Mouse (Mus musculus) CH12.LX (cell line): Measurements from ENCODE around the gene Casp9. TPM values are rescaled to one million over a fixed set of nuclear protein-coding genes. Genes with fewer than 3 reads are reported as not detected.

Experiments
- DNase-seq: peaks from one replicate; pipeline ENCODE4 v3.0.0-alpha.2; 2013; ENCODE audit errors: extremely low read depth
- H3K27ac ChIP-seq: 2 replicates; pipeline ENCODE4 v1.5.1; 2012; ENCODE audit warnings: low read depth, mild to moderate bottlenecking, control low read depth, moderate library complexity; ENCODE audit not compliant: insufficient read depth
- H3K27me3 ChIP-seq: replicated peaks from 2 replicates; pipeline ENCODE3; 2012; ENCODE audit warnings: inconsistent platforms
- H3K36me3 ChIP-seq, 2 experiments: replicated peaks in 1 of 2; 2 replicates each; pipeline versions ENCODE3 to v1.6.1; 2012; ENCODE audit warnings: inconsistent platforms in 1 of 2, low read length in 1 of 2, mild to moderate bottlenecking in 1 of 2, mixed read lengths in 1 of 2, moderate library complexity in 1 of 2; ENCODE audit not compliant: control insufficient read depth in 1 of 2, insufficient read depth in 1 of 2
- H3K4me1 ChIP-seq, 2 experiments: 2 replicates each; pipeline ENCODE4 v1.6.1; 2012; ENCODE audit warnings: inconsistent platforms in 1 of 2, moderate library complexity in 1 of 2; ENCODE audit not compliant: insufficient read depth in 2 of 2, control insufficient read depth in 1 of 2
- H3K4me2 ChIP-seq: 2 replicates; pipeline ENCODE4 v1.6.1; 2012; ENCODE audit warnings: low read depth, mild to moderate bottlenecking, control low read depth; ENCODE audit not compliant: poor library complexity, insufficient read depth, severe bottlenecking
- H3K4me3 ChIP-seq, 3 experiments: fragments of 150-350 bp in 1 of 3; sonication (generic) in 1 of 3; replicated peaks in 1 of 3; 2 replicates each; pipeline versions ENCODE3 to v1.5.1; 2011 to 2012; ENCODE audit warnings: low read depth in 2 of 3, low read length in 2 of 3, mild to moderate bottlenecking in 2 of 3, moderate library complexity in 2 of 3, control low read depth in 1 of 3, improper control_type of control experiment in 1 of 3, inconsistent platforms in 1 of 3, mixed read lengths in 1 of 3; ENCODE audit not compliant: poor library complexity in 1 of 3
- H3K79me2 ChIP-seq: replicated peaks from 2 replicates; pipeline ENCODE4 v1.6.1; 2012; ENCODE audit warnings: mild to moderate bottlenecking, moderate library complexity; ENCODE audit not compliant: control insufficient read depth, poor library complexity, insufficient read depth, severe bottlenecking; ENCODE audit errors: extremely low read depth
- H3K9ac ChIP-seq: 2 replicates; pipeline ENCODE4 v1.6.1; 2012; ENCODE audit warnings: low read depth, mild to moderate bottlenecking, control low read depth, moderate library complexity; ENCODE audit not compliant: insufficient read depth
- H3K9me3 ChIP-seq: replicated peaks from 2 replicates; pipeline ENCODE3; 2012; ENCODE audit warnings: low read length, inconsistent platforms, mixed read lengths
- CTCF ChIP-seq, 2 experiments: IDR thresholded peaks in 1 of 2; conservative IDR thresholded peaks in 1 of 2; 2 replicates each; pipeline ENCODE4 v1.5.1; 2011 to 2012; ENCODE audit warnings: low read depth in 2 of 2, low read length in 2 of 2, improper control_type of control experiment in 1 of 2, inconsistent platforms in 1 of 2, mild to moderate bottlenecking in 1 of 2, moderate library complexity in 1 of 2
- EP300 ChIP-seq: IDR thresholded peaks from 2 replicates; pipeline ENCODE4 v1.6.1; 2011; ENCODE audit warnings: low read length, improper control_type of control experiment
- ETS1 ChIP-seq: conservative IDR thresholded peaks from 2 replicates; pipeline ENCODE4 v1.6.1; 2012; ENCODE audit warnings: low read depth, mild to moderate bottlenecking, inconsistent platforms, low read length, improper control_type of control experiment, moderate library complexity
- IRF4 ChIP-seq: IDR thresholded peaks from 2 replicates; pipeline ENCODE4 v1.6.1; 2014; ENCODE audit warnings: low read depth, mild to moderate bottlenecking, inconsistent platforms, low read length, improper control_type of control experiment
- JUN ChIP-seq: IDR thresholded peaks from 2 replicates; pipeline ENCODE4 v1.6.1; 2011; ENCODE audit warnings: low read depth, mild to moderate bottlenecking, low read length, improper control_type of control experiment, moderate library complexity; ENCODE audit not compliant: insufficient read depth
- MAFK ChIP-seq: IDR thresholded peaks from 2 replicates; pipeline ENCODE4 v1.6.1; 2011; ENCODE audit warnings: low read length, improper control_type of control experiment; ENCODE audit not compliant: insufficient replicate concordance
- MAZ ChIP-seq: IDR thresholded peaks from 2 replicates; pipeline ENCODE4 v1.6.1; 2012; ENCODE audit warnings: low read depth, mild to moderate bottlenecking, inconsistent platforms, low read length, improper control_type of control experiment, moderate library complexity
- MXI1 ChIP-seq: IDR thresholded peaks from 2 replicates; pipeline ENCODE4 v1.6.1; 2011; ENCODE audit warnings: mild to moderate bottlenecking, low read depth, low read length, improper control_type of control experiment
- MYC ChIP-seq: IDR thresholded peaks from 2 replicates; pipeline ENCODE4 v1.6.1; 2011; ENCODE audit warnings: low read depth, mild to moderate bottlenecking, improper control_type of control experiment, low read length
- NRF1 ChIP-seq: IDR thresholded peaks from 2 replicates; pipeline ENCODE4 v1.6.1; 2014; ENCODE audit warnings: low read depth, mild to moderate bottlenecking, inconsistent platforms, low read length, improper control_type of control experiment, moderate library complexity
- PAX5 ChIP-seq: IDR thresholded peaks from 2 replicates; pipeline ENCODE4 v1.6.1; 2012; ENCODE audit warnings: low read length, inconsistent platforms, mixed read lengths
- RAD21 ChIP-seq: IDR thresholded peaks from 2 replicates; pipeline ENCODE4 v1.6.1; 2011; ENCODE audit warnings: low read depth, mild to moderate bottlenecking, low read length, improper control_type of control experiment, moderate library complexity
- TBP ChIP-seq: conservative IDR thresholded peaks from 2 replicates; pipeline ENCODE4 v1.6.1; 2011; ENCODE audit warnings: low read depth, low read length, improper control_type of control experiment
- TCF12 ChIP-seq: IDR thresholded peaks from 2 replicates; pipeline ENCODE4 v1.6.1; 2014; ENCODE audit warnings: low read depth, mild to moderate bottlenecking, inconsistent platforms, low read length, improper control_type of control experiment
- ZNF384 ChIP-seq: IDR thresholded peaks from 2 replicates; pipeline ENCODE4 v1.6.1; 2012; ENCODE audit warnings: low read depth, low read length, improper control_type of control experiment, inconsistent platforms
- dilution Hi-C: fragments of 300-500 bp; cut with MboI; formaldehyde crosslinking; loops from 2 replicates; pipeline ENCODE4 v1.14.3; 2020; ENCODE audit warnings: low sequenced_read_pairs; ENCODE audit not compliant: extremely low pct_unique_long_range_greater_than_20kb, extremely low pct_ligation_motif_present
- in situ Hi-C: fragments of 300-500 bp; cut with MboI; formaldehyde crosslinking; loops from 3 replicates; pipeline ENCODE4 v1.14.3; 2019; ENCODE audit warnings: low sequenced_read_pairs, low pct_ligation_motif_present, low pct_unique_long_range_greater_than_20kb, mixed read lengths
- polyA plus RNA-seq: library from polyadenylated mRNA; unstranded; fragments of >175 nt; gene quantifications from 2 replicates; pipeline ENCODE4 v1.2.1, GENCODE M21; 2012; ENCODE audit warnings: low read depth; ENCODE audit not compliant: insufficient read length
- total RNA-seq, 2 experiments: library from RNA; depleted of rRNA; stranded (reverse); fragments of 300-350 nt in 1 of 2; fragments of >200 nt in 1 of 2; gene quantifications; 2 replicates each; pipeline ENCODE4 v1.2.3; 2012 to 2014

Casp9 gene
- total and polyA plus RNA-seq, 3 experiments: 5.2 to 15.3 (median 14.5) TPM

- Histone ChIP-seq H3K79me2 (no peaks in the 10 kb centered on the region), H3K27ac (no peak overlapping the region), H3K9ac (no peak overlapping the region), H3K4me3 (no peak overlapping the region), H3K4me1 (peaks cover 0 to 10% of the 10 kb centered on the region in 2 experiments; a peak in 2 of 4 replicates), H3K36me3 (no peaks in the 10 kb centered on the region), H3K27me3 (no peaks in the 10 kb centered on the region), H3K9me3 (no peaks in the 10 kb centered on the region), H3K4me2 (no peak overlapping the region)
- in situ Hi-C loops: no loop called here
- dilution Hi-C loops: no loop called here
- no peak for DNase-seq
- TF ChIP-seq MXI1 (no peak), ETS1 (no peak), RAD21 (no peak), IRF4 (no peak), NRF1 (no peak)
Measured at GRCm38 (mm10) chr4:141827401-141827800, 34.0 kb downstream of the Casp9 start.

GRCm38 (mm10) chr4:141828177-141828576 is 34.8 kb downstream of the Casp9 start:
- Histone ChIP-seq H3K4me1 (peaks cover 0 to 8% of the 10 kb centered on the region in 2 experiments; a peak in 2 of 4 replicates), H3K27ac (no peak overlapping the region), H3K4me3 (no peak overlapping the region), H3K9me3 (no peaks in the 10 kb centered on the region), H3K27me3 (no peaks in the 10 kb centered on the region), H3K36me3 (no peaks in the 10 kb centered on the region), H3K4me2 (no peak overlapping the region), H3K9ac (no peak overlapping the region), H3K79me2 (no peaks in the 10 kb centered on the region)
- dilution Hi-C loops: no loop called here
- DNase-seq: no peak
- TF ChIP-seq JUN (no peak), TCF12 (0 out of 2 replicates have a peak, but pooled peaks have one; percentile 19)
- in situ Hi-C loops: no loop called here

- Histone ChIP-seq H3K79me2 (no peaks in the 10 kb centered on the region), H3K4me2 (no peak overlapping the region), H3K27me3 (no peaks in the 10 kb centered on the region), H3K27ac (no peak overlapping the region), H3K36me3 (no peaks in the 10 kb centered on the region), H3K4me3 (no peak overlapping the region), H3K9me3 (no peaks in the 10 kb centered on the region), H3K4me1 (peaks cover 0 to 19% of the 10 kb centered on the region in 2 experiments; a peak in 2 of 4 replicates), H3K9ac (no peak overlapping the region)
- in situ Hi-C loops: loop anchor here (10.0 kb wide), 1 partner anchor 436 kb away; the partner anchor contains the start of gene Clcnka
- DNase-seq: no peak
- dilution Hi-C loops: no loop called here
- no peak for TF ChIP-seq CTCF (conservative IDR thresholded peaks at IDR 0.05 in 1 of 2, IDR thresholded peaks at IDR 0.05 in 1 of 2; ENCODE audit: low read depth in 2 of 2, low read length in 2 of 2)
- no peak for TF ChIP-seq PAX5
- TF ChIP-seq MAZ: no peak
- no peak for TF ChIP-seq MYC
- TF ChIP-seq EP300: no peak
- TF ChIP-seq NRF1: no peak
- TF ChIP-seq TBP: no peak
- TF ChIP-seq ZNF384: no peak
- no peak for TF ChIP-seq MAFK
Measured at GRCm38 (mm10) chr4:141830381-141830780, 37.0 kb downstream of the Casp9 start.
